Mouse (Mus musculus) ZHBTc4 (cell line): ENCODE data around the gene Hs3st2.

Source experiments
- DNase-seq: peaks from one replicate; pipeline ENCODE4 v3.0.0-alpha.2; 2011; ENCODE audit warnings: low read depth, low spot score

Hs3st2 gene

GRCm38 (mm10) chr7:121391225-121391983, at the start of gene Hs3st2:
TSS of gene Hs3st2 (plus strand) at chr7:121391859.
- peak; percentile 85 for DNase-seq

- no peak for DNase-seq
Observed at GRCm38 (mm10) chr7:121348284-121348963, 43.2 kb upstream of the Hs3st2 start.

- DNase-seq, result no peak
Observed at GRCm38 (mm10) chr7:121351688-121352087, 40.0 kb upstream of the Hs3st2 start.

- DNase-seq, result peak; percentile 20
Observed at GRCm38 (mm10) chr7:121361448-121361847, 30.2 kb upstream of the Hs3st2 start.

GRCm38 (mm10) chr7:121365584-121365983, 26.1 kb upstream of the Hs3st2 start:
- no peak for DNase-seq

GRCm38 (mm10) chr7:121367185-121367584, 24.5 kb upstream of the Hs3st2 start:
- no peak for DNase-seq

- no peak for DNase-seq
Observed at GRCm38 (mm10) chr7:121371990-121372389, 19.7 kb upstream of the Hs3st2 start.

- no peak for DNase-seq
Observed at GRCm38 (mm10) chr7:121375456-121375855, 16.2 kb upstream of the Hs3st2 start.

GRCm38 (mm10) chr7:121378942-121379341, 12.7 kb upstream of the Hs3st2 start:
- no peak for DNase-seq

GRCm38 (mm10) chr7:121391984-121392739, 503 bp downstream of the Hs3st2 start:
- DNase-seq, result peak; percentile 54

GRCm38 (mm10) chr7:121392740-121392993, 1.0 kb downstream of the Hs3st2 start:
- DNase-seq, result peak; percentile 52

- DNase-seq, result no peak
Observed at GRCm38 (mm10) chr7:121393884-121394283, 2.2 kb downstream of the Hs3st2 start.

- DNase-seq, result no peak
Observed at GRCm38 (mm10) chr7:121394875-121395274, 3.2 kb downstream of the Hs3st2 start.

GRCm38 (mm10) chr7:121410716-121411506, 19.3 kb downstream of the Hs3st2 start:
- DNase-seq, result no peak

GRCm38 (mm10) chr7:121411507-121411898, 19.8 kb downstream of the Hs3st2 start:
- DNase-seq, result no peak

- DNase-seq, result no peak
Observed at GRCm38 (mm10) chr7:121436884-121437283, 45.2 kb downstream of the Hs3st2 start.

GRCm38 (mm10) chr7:121441186-121441585, 49.5 kb downstream of the Hs3st2 start:
- no peak for DNase-seq

- DNase-seq, result no peak
Observed at GRCm38 (mm10) chr7:121444336-121444735, 52.7 kb downstream of the Hs3st2 start.

- DNase-seq, result no peak
Observed at GRCm38 (mm10) chr7:121446281-121446680, 54.6 kb downstream of the Hs3st2 start.

GRCm38 (mm10) chr7:121450951-121451843, 59.5 kb downstream of the Hs3st2 start:
- no peak for DNase-seq

GRCm38 (mm10) chr7:121456716-121457115, 65.1 kb downstream of the Hs3st2 start:
- DNase-seq, result no peak
